Mouse (Mus musculus) ovary, postnatal 10 days (tissue): ENCODE results near the gene Mfsd7a.

Source experiments
- DNase-seq: peaks from one replicate; pipeline ENCODE4 v3.0.0; 2022; ENCODE audit warnings: low spot score

Gene Mfsd7a

DNA sequence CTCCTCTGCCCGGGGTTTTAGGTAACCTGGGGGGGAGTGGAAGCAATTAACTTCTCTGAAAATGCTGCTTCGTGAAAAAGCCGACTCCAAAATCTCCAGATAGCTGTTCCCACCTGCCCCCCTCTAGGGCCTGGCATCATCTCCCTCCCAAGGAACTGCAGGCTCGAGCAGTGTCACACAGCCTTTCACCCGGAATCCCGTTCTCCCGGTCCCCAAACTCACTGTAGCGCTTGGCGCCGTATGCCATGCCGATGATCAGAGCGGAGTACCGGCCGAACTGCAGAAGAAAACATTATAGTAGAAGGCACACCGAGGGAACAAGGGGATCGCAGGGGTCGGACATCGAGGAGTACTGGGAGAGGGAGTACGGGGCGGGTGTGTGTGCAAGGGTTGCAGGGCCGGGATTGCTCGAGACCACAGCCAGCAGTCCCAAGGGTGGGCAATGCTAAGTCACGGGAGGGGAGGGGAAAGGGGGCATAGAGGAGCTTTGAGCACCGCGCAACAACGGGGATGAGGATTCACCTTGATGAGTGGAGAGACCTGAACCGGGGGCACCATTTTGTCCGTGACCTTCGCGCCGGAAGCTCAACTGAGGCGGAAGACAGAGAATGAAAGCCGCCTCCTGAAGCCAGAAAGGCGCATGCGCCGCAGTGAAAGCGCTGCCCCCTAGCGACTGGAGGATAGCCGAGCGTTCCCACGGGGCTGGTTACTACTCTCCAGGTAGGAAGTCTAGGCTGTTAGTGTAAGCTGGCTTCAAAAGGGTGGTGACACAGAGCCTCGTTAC lies 14.7 kb downstream of the Mfsd7a start, which contains the start of gene Atp5k:
Gene Atp5k (minus strand): TSS at position 645 of the 784 bp plus-strand sequence.
- DNase-seq, result peak; percentile 75

DNA sequence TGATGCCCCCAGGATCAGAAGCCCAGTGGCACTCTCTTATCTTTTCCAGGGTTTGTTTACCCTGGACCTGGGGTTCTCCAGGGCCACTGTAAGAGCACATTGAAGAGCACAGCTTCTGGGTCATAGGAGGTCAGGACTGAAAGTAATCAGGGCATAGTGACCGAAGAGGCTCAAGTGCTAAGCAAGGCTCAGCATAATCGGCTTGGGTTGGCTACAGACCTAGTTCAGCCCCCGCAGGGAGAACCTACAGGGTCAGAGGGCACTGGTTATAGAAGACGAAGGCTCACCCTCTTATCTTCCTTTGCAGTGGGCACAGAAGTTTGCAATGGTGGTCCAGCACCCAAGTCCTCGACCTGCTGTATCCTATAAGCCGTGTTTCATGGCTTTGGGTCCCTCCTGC lies 17.5 kb downstream of the Mfsd7a start:
- DNase-seq, result no peak

- no peak for DNase-seq
These were observed 21.5 kb downstream of the Mfsd7a start for GRCm38 (mm10) chr5:108427186-108427585.

DNA sequence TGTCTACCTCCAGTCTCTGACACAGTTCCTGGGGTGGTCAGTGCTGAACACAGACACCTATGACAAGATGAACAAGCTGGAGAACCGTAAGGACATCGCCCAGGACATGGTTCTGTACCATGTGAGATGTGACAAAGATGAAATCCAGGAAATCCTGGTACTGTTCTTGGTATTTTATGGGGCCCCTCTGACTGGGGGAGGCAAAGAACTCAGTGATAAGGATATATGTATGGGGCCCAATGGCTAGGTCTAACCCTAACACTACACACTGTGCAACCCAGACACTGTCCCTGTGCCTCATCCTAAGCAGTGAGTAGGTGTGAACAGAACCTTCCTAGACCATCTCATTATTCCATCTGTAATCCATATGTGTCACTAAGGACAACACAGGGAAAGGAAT lies 25.3 kb downstream of the Mfsd7a start:
- DNase-seq, result no peak

DNA sequence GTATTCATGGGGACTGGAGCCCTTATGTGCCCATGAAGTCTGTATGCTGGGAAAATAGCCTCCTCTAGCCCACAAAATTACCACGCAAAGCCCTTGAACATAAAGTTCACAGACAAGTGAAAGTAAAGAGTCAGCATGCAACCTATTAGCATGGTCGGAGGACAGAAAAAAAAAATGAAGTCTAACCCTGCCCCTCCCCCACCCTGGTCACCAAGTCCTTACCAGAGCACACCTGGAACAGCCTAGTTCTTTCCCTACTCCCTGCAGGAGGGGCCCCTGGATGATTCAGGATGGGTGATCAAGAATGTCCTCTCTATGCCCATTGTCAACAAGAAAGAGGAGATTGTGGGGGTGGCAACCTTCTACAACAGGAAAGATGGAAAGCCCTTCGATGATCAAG lies 25.9 kb downstream of the Mfsd7a start:
- no peak for DNase-seq

DNA sequence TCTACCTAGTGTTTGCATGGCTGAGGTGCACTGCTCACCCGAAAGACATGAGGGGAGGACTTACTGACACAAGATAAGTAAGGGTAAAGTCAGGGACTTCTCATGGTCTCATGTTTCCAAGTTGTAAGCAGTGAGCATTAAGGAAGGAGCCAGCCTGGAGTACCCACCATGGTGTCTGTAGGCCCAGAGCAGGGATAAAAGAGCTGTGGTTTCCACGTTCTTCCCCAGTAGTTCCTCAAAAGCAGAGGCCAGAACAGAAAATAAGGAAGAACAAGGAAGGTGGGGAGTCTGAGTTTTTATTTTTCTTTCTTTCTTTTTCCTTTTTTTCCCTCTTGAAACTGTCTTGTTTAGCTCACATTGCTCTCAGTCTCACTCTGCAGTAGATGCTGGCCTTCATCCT lies 34.0 kb downstream of the Mfsd7a start:
- no peak for DNase-seq

DNA sequence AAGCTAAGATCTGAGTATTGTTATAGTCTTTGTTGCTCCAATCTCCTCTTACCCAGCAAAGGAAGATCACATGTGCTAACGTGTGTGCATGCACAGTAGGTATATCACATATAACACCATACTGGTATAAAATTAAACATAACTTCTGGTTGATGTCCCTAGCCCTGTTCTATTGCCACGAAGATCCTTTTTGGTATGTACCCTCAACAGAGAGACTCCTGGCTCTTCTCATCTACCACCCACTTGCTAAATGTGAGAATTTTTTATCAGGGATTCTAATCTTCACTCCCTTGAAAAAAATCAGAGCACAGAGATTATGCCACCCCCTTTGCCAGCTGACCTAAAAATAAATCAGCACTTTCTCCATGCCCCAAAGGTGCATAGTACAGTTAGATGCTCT lies 41.7 kb downstream of the Mfsd7a start:
- no peak for DNase-seq

GRCm38 (mm10) chr5:108405460-108405859 lies 43.2 kb downstream of the Mfsd7a start:
- DNase-seq, result no peak

- no peak for DNase-seq
These were observed 45.2 kb downstream of the Mfsd7a start for GRCm38 (mm10) chr5:108403453-108403852.
